Mouse (Mus musculus) Muller cell, postnatal 12 days (primary cell): ENCODE results near the gene Lrch4.
A peak's percentile ranks its signal among the peaks of the same experiment; 100 is the strongest.
"Not testable (repeated sequence)": the region's sequence is repeated elsewhere in the genome, so short reads cannot be mapped to it uniquely, and the experiment has no call there.

Experiments used
- DNase-seq: peaks from one replicate; pipeline ENCODE4 v3.0.0-alpha.2; 2015; ENCODE audit errors: inconsistent ontology term

Lrch4 gene

GRCm38 (mm10) chr5:137613076-137613475, 15.8 kb upstream of the Lrch4 start:
- no peak for DNase-seq

- DNase-seq, result peak; percentile 47
Observed at GRCm38 (mm10) chr5:137613550-137613949, 15.4 kb upstream of the Lrch4 start, which contains the start of gene Pcolce. Pcolce (minus strand) TSS chr5:137613784.

DNA sequence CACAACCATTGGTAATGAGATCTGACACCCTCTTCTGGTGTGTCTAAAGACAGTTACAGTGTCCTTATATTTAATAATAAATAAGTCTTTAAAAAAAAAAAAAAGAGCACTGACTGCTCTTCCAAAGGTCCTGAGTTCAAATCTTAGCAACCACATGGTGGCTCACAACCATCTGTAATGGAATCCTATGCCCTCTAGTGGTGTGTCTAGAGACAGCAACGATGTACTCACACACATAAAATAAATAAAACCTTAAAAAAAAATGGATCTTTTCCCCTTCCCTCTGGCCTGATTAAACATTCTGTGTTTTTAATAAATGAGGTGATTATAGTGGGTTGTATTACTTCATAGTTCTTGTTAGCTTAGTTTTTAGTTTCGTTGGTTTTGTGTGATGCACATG, 14.0 kb upstream of the Lrch4 start:
- not testable (repeated sequence) for DNase-seq

- DNase-seq, result no peak
Observed at GRCm38 (mm10) chr5:137615347-137615746, 13.6 kb upstream of the Lrch4 start.

GRCm38 (mm10) chr5:137623937-137624530, 4.9 kb upstream of the Lrch4 start:
- DNase-seq, result no peak

DNA sequence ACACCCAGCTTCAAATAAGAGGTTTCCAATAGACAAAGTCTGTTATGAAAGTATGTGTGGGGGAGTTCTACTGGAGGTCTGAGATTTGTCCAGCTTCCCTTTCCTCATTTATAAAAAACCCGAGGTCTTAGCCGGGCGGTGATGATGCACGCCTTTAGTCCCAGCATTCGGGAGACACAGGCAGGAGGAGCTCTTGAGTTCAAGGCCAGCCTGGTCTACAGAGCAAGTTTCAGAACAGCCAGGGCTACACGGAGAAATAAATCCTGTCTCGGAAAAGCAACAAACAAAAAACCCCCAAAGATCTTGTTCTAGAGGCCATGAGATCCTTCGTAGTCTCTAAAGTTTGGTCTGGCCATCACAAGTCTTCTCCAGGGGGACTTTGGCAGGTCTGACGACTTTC, 930 bp upstream of the Lrch4 start:
- DNase-seq, result no peak

DNA sequence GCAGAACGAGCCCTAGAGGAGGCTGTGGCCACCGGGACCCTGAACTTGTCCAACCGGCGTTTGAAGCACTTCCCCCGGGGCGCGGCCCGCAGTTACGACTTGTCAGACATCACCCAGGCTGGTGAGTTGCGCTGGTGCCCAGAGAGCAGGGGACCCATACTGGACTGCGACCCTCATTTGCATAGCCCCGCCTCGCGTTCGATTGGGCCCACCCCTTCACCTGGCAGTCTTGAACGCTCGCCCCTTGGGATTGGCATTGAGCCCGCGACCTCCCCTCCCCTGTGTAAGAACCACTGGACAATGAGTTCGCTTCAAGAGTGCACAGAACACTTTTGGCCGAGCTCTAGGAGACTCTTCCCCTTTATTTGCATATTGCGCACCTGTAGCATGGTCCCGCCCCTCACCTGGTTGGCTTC, 393 bp downstream of the Lrch4 start:
- no peak for DNase-seq

GRCm38 (mm10) chr5:137629906-137630545, 1.1 kb downstream of the Lrch4 start:
- DNase-seq, result no peak

DNA sequence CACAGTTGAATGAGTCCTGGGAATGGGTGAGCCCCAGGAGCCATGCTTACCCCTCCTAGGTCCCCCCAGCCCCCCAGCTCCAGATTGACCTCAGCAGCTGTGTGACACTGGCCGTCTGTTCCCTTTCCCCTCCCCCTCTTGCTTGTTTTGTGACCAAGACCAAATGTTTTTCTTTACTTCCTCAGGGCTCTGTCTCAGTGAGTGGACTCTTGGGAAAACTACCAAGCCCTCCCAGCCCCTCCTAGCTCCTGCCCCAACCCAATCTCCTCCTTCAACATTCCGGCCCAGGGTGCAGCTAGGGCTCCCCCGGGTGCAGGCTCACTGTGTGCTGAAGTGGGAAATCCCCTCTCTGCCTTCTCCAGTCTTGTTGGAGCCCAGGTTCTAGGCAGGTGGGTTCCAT, 1.7 kb downstream of the Lrch4 start:
- no peak for DNase-seq

GRCm38 (mm10) chr5:137631171-137631570, 2.2 kb downstream of the Lrch4 start:
- no peak for DNase-seq

DNA sequence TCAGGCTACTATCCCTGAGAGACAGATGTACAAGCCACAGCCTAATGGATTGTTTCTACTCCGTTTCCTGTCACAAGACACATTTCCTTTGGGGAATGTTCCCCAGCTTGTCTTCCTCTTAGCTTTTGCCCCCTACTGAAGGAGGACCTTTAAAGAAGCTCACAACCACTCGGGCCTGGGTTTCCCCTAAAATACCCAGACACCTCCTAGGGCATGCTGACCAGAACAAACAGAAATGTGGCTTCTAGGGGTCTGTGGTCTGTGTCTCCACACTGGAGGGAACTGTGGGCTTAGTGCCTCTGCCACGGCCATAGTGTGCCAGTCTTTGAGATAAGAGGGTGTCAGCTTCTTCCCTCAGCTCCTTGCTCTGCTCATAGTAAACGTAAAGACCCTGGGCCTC, 2.7 kb downstream of the Lrch4 start:
- DNase-seq, result no peak

DNA sequence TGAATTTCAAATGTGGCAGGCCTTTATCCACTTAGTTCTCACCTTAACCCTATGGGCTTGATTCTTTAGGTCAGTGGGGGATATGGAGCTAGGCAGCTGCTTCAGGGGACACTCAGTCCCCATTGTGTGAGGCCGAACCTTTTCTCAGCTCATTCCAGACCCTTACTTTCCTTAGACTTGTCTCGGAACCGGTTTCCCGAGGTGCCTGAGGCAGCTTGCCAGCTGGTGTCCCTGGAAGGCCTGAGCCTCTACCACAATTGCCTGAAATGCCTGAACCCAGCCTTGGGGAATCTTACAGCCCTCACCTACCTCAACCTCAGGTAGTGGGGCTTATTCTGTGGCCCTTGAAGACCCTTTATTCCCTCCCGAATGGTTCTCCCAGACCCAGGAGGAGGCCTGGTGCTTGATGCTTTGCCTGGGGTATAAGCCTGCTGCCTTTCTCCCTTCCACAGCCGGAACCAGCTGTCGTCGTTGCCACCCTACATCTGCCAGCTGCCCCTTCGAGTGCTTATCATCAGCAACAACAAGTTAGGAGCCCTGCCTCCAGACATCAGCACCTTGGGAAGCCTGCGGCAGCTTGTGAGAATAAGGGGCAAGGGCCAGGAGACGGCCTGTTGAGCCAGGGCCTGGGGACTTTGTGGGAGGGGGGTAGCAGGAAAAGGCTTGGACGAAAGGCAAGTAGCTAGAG, 4.6 kb downstream of the Lrch4 start:
- no peak for DNase-seq

DNA sequence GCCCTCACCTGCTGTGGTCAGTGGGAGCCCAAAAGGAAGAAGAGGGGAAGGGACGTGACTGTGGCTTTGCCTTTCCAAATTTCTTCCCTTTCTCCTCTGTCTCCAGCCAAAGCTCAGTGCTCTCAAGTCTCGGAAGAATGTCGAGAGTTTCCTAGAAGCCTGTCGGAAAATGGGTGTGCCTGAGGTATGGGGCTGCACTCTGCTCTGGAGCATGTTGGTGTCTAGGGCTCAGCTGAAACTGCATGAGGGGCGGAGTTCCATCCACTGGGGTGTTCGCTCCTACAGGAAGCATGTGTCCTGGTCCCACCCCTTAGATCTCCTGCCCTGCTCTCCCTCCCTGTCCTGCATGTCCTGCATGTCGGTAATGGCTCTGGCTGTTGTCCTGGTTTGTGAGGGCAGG, 10.6 kb downstream of the Lrch4 start:
- no peak for DNase-seq

DNA sequence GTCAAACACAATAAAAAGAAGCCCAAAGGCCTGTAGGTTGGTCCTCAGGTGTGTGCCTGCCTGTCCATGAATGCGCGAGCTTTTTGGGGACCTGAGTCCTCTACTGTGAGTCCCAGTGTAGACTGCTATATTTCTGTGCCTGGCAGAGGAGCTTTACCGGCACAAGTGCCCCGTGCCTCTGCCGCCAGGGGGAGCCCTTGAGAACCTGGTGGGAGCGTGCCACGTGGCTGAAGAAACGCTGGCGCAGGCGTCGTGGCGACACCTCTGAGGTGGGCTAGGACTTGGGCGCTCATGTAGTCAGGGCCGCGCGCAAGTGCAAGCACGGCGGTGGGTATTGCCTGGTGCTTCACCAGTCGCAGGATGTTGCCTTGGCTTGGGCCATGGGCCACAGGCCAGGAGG, 12.1 kb downstream of the Lrch4 start, which contains the start of gene Sap25:
Sap25 (plus strand) TSS at position 281 of the 400 bp plus-strand sequence.
- DNase-seq, result no peak

DNA sequence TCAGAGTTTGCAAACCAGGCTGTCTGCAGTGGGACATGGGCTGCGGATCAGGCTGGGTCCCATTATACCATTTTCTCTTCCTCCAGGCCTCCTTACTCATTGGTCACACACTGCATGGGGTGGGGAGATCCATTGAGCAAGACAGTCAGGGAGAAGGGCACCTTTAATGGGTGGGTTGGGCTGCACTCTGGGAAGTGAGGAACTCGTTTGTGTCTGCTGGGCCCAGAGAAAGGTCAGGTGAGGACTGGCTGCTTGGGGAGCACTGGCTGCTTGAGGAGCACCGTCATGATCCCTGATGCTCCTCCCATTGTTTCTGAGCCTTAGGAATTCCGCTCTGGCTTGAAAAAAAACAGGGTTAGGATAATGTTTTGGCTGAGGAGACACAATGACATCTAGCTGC, 14.0 kb downstream of the Lrch4 start:
- DNase-seq, result no peak

DNA sequence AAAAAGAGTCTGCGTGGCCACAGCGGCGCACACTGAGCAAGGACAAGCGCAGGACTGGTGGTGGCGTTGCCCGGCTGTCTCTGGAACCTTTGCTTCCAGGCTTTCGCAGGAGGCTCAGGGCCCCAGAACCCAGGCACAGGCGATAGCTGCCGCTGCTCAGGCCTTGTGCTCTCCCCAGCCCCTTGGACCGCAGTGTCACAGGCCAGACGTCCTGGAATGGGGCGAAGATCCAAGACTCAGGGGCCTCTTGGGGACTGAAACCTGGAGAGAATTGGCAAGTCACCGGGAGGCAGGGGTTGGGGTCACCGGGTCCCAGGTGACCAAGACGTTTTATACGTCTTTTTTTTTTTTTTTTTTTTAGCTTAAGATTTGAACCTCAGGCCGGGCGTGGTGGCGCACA, 15.6 kb downstream of the Lrch4 start:
- no peak for DNase-seq

- DNase-seq, result no peak
Observed at GRCm38 (mm10) chr5:137645091-137645651, 16.2 kb downstream of the Lrch4 start.

GRCm38 (mm10) chr5:137645652-137646091, 16.8 kb downstream of the Lrch4 start, which contains the start of gene Irs3:
Irs3 (minus strand) TSS chr5:137645714.
- peak; percentile 42 for DNase-seq

GRCm38 (mm10) chr5:137647827-137648601, 19.1 kb downstream of the Lrch4 start:
- DNase-seq, result no peak

DNA sequence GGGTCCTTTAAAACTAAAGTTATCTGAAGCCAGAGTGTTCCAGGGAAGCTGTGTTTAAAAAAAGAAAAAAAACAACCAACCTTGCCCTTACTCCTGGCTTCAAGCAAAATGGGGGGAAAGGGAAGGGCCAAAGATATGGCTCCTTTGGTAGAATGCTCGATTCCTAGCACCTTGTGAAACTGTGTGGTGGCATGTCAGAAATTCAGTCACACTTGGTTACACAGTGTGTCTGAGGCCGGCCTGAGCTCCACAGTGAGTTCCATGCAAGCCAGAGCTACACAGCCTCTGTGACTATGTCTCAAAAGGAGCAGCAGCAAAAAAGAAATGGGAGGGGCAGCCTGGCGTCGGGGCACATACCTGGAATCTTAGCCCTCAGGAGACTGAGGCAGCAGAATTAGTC, 20.3 kb downstream of the Lrch4 start:
- no peak for DNase-seq

GRCm38 (mm10) chr5:137649669-137650571, 21.0 kb downstream of the Lrch4 start:
- DNase-seq, result no peak
